Mouse (Mus musculus): Measurements from ENCODE around the gene Gm43064. TPM values are rescaled to one million over a fixed set of nuclear protein-coding genes. Genes with fewer than 3 reads are reported as not detected.
A peak's percentile ranks its signal among the peaks of the same experiment; 100 is the strongest.

Gene Gm43064
- polyA plus RNA-seq, 1 experiment = 0.49 TPM

DNA sequence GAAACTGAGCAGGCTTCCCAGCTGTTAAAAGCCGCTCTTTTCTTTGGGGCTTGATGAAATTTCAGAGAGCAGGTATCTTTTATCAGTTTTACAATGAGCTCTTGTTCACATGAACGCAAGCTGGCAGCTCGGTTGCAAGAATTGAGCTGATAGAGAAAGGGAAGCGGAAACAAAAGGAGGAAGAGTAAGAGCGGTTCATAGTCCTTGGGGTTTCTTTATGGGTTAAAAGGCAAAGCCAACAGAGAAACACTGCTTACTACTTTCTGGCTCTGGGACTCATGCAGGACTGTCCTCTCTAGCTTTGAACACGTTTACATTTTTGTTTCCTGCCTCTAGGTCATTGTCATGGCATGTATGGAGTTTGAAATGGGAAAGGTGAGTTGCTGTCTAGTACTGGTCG is 65.0 kb downstream of the Gm43064 start:
- 75% methylated on average over 7 of the region's 7 CpGs for WGBS
- DNase-seq = no peak
- TF ChIP-seq CTCF (IDR thresholded peaks at IDR 0.05; ENCODE audit: borderline replicate concordance, insufficient read depth, low read depth, low read length) (no peak), POLR2A (IDR thresholded peaks at IDR 0.05; ENCODE audit: borderline replicate concordance, insufficient read depth, low read length) (no peak)

DNA sequence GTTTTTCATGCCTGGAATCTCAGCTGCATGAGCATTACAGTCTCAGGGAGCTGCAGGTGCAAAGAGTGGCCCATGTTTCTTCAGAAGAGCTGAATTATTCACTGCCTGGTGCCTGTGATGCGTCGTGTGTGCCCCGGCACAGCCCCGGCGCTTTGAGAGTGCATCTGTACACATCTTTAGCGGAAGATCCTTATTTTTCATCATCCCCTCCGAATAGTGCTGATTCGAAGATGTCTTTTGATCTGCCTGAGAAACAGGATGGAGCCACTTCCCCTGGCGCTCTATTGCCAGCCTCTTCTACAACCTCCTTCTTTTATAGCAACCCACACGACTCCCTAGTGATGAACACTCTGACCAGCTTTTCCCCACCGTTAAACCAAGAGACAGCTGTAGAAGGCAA is 76.6 kb downstream of the Gm43064 start:
- WGBS = 78% methylated on average over 11 of the region's 11 CpGs
- TF ChIP-seq POLR2A (IDR thresholded peaks at IDR 0.05; ENCODE audit: borderline replicate concordance, insufficient read depth, low read length) (no peak), CTCF (IDR thresholded peaks at IDR 0.05; ENCODE audit: borderline replicate concordance, insufficient read depth, low read depth, low read length) (no peak)
- no peak overlapping the region for H3K27ac ChIP-seq (ENCODE audit: insufficient read depth, low read length)
- H3K27me3 ChIP-seq (ENCODE audit: control insufficient read depth, insufficient read depth, low read length) = no peaks in the 10 kb centered on the region
- H3K4me3 ChIP-seq (replicated peaks; ENCODE audit: insufficient read depth, low read depth, low read length) = no peak overlapping the region
- no peak for DNase-seq
- no peaks in the 10 kb centered on the region for H3K4me1 ChIP-seq (ENCODE audit: control insufficient read depth, insufficient read depth, low read length)

More for the DNA sequence above, 65.0 kb downstream of the Gm43064 start:
- Histone ChIP-seq H3K4me1 (ENCODE audit: control insufficient read depth, insufficient read depth, low read length) (no peaks in the 10 kb centered on the region), H3K27ac (ENCODE audit: insufficient read depth, low read length) (no peak overlapping the region), H3K4me3 (replicated peaks; ENCODE audit: insufficient read depth, low read depth, low read length) (no peak overlapping the region), H3K27me3 (ENCODE audit: control insufficient read depth, insufficient read depth, low read length) (no peaks in the 10 kb centered on the region)

DNA sequence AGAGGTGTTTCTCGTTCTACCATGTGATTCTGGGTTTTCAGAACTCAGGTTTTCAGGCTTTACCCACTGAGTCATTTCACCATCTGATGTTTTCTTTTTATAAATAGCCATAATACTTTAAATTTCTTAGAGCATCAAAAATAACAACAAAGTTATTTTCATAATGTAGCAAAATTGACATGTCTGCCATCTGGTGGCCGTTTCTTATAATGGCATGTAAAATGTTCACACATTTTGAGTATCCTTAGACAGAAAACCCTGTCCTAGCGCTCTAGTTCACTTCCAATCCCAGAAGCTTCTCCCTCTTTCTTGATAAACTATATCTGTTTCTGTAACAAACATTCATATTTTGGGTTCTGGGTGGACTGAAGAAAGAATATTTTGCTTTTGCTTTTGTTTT is 78.2 kb downstream of the Gm43064 start:
- DNase-seq = peak; percentile 17 to 62
- Histone ChIP-seq H3K27me3 (ENCODE audit: control insufficient read depth, insufficient read depth, low read length) (no peaks in the 10 kb centered on the region), H3K4me1 (ENCODE audit: control insufficient read depth, insufficient read depth, low read length) (no peaks in the 10 kb centered on the region), H3K4me3 (replicated peaks; ENCODE audit: insufficient read depth, low read depth, low read length) (no peak overlapping the region), H3K27ac (ENCODE audit: insufficient read depth, low read length) (no peak overlapping the region)
- TF ChIP-seq CTCF (IDR thresholded peaks at IDR 0.05; ENCODE audit: borderline replicate concordance, insufficient read depth, low read depth, low read length) (peak; percentile 33; the same call in 1 of the 2 replicates), POLR2A (IDR thresholded peaks at IDR 0.05; ENCODE audit: borderline replicate concordance, insufficient read depth, low read length) (no peak)
- 18% methylated on average over 3 of the region's 3 CpGs for WGBS

Other genes with a start within 250 kb of the Gm43064 start
- 11.7 and 12.3 TPM in 2 replicates for gene Syt6, start 234.3 kb upstream of the Gm43064 start, polyA plus RNA-seq (2012; rRNA removed)
- gene Atg4a-ps, start 163.5 kb upstream of the Gm43064 start, polyA plus RNA-seq (2012; rRNA removed) = 0.07 and 0.08 TPM in 2 replicates
- gene Olfml3, start 71.6 kb upstream of the Gm43064 start, polyA plus RNA-seq (2012; rRNA removed) = 5.0 TPM in 2 replicates
- not detected in 2 replicates for gene Gm10964, start 70.2 kb upstream of the Gm43064 start, polyA plus RNA-seq (2012; rRNA removed)
- gene Hipk1, start 18.0 kb upstream of the Gm43064 start, polyA plus RNA-seq (2012; rRNA removed) = 59.6 and 65.2 TPM in 2 replicates
- 8.5 and 11.3 TPM in 2 replicates for gene Dclre1b, start 129 bp upstream of the Gm43064 start, polyA plus RNA-seq (2012; rRNA removed)
- gene Ap4b1, start 53 bp upstream of the Gm43064 start, polyA plus RNA-seq (2012; rRNA removed) = 19.2 and 23.2 TPM in 2 replicates
- 91.7 and 98.7 TPM in 2 replicates for gene Bcl2l15, start 23.0 kb downstream of the Gm43064 start, polyA plus RNA-seq (2012; rRNA removed)
- 34.7 and 39.4 TPM in 2 replicates for gene Ptpn22, start 50.2 kb downstream of the Gm43064 start, polyA plus RNA-seq (2012; rRNA removed)
- 14.5 and 15.2 TPM in 2 replicates for gene Rsbn1, start 104.5 kb downstream of the Gm43064 start, polyA plus RNA-seq (2012; rRNA removed)
- gene Phtf1, start 158.5 kb downstream of the Gm43064 start, polyA plus RNA-seq (2012; rRNA removed) = 22.2 and 24.7 TPM in 2 replicates